Mouse (Mus musculus): ENCODE data around the gene B3gat1. TPM values are rescaled to one million over a fixed set of nuclear protein-coding genes. Genes with fewer than 3 reads are reported as not detected.

Gene B3gat1
- polyA plus RNA-seq, 1 experiment from 2014 or later = not detected

GRCm38 (mm10) chr9:26805935-26806666 lies 72.6 kb downstream of the B3gat1 start, which contains the start of gene Glb1l2:
Gene Glb1l2 (minus strand): TSS chr9:26806468.
- Histone ChIP-seq H3K27ac (no peak within 1 kb of the TSS), H3K79me2 (ENCODE audit: inconsistent target) (no peaks in the 10 kb centered on the region), H3K36me3 (ENCODE audit: inconsistent target) (no peaks in the 10 kb centered on the region), H3K4me3 (ENCODE audit: inconsistent target) (no peak within 1 kb of the TSS)
- WGBS (ENCODE audit: missing documents) = 13% methylated on average over 33 of the region's 33 CpGs

- Histone ChIP-seq H3K27ac (no peak overlapping the region), H3K4me3 (ENCODE audit: inconsistent target) (no peak overlapping the region), H3K36me3 (ENCODE audit: inconsistent target) (no peaks in the 10 kb centered on the region), H3K79me2 (ENCODE audit: inconsistent target) (no peaks in the 10 kb centered on the region)
- 58% methylated on average over 2 of the region's 2 CpGs for WGBS (ENCODE audit: missing documents)
Observed at GRCm38 (mm10) chr9:26808735-26809134, 75.2 kb downstream of the B3gat1 start.

Other genes starting within 250 kb of the B3gat1 start
- gene Glb1l2, start 72.7 kb downstream of the B3gat1 start, polyA plus RNA-seq (2018) = not detected in 3 replicates
- not detected in 3 replicates for gene Glb1l3, start 127.2 kb downstream of the B3gat1 start, polyA plus RNA-seq (2018)
- gene Gm1110, start 189.4 kb downstream of the B3gat1 start, polyA plus RNA-seq (2018) = not detected in 3 replicates

Measured in macrophage (primary cell).